Mouse (Mus musculus): Measurements from ENCODE around the gene Afap1l2. TPM values are rescaled to one million over a fixed set of nuclear protein-coding genes. Genes with fewer than 3 reads are reported as not detected.

Gene Afap1l2
- total RNA-seq, 1 experiment, result 3.7 TPM

GRCm38 (mm10) chr19:57001926-57002325 is 6.1 kb downstream of the Afap1l2 start:
- no peaks in the 10 kb centered on the region for H3K9me3 ChIP-seq (ENCODE audit: control insufficient read depth, insufficient read depth, low read depth, low read length)
- no peak for DNase-seq (ENCODE audit: low read depth, low spot score)
- in situ Hi-C loops (cut with MboI; ENCODE audit: low sequenced_read_pairs in 2 of 2, unreplicated experiment in 2 of 2), result no loop called here
- H3K4me3 ChIP-seq (ENCODE audit: insufficient read depth in 1 of 2, low read depth in 1 of 2, low read length in 2 of 2, poor library complexity in 1 of 2, severe bottlenecking in 1 of 2), result no peak overlapping the region
- TF ChIP-seq HCFC1 (IDR thresholded peaks at IDR 0.05; ENCODE audit: borderline replicate concordance, insufficient read depth, low read length) (no peak), CHD2 (IDR thresholded peaks at IDR 0.05; ENCODE audit: low read depth, low read length) (no peak), ZNF384 (IDR thresholded peaks at IDR 0.05; ENCODE audit: low read depth, low read length) (no peak), MAFK (IDR thresholded peaks at IDR 0.05; ENCODE audit: insufficient read depth, low read depth, low read length) (no peak), ZC3H11A (IDR thresholded peaks at IDR 0.05; ENCODE audit: borderline replicate concordance, low read depth, low read length) (no peak)
- no peak overlapping the region for H3K27ac ChIP-seq (ENCODE audit: insufficient read depth, low read depth, low read length, poor library complexity, severe bottlenecking)
- H3K36me3 ChIP-seq (ENCODE audit: control insufficient read depth, insufficient read depth, low read length, poor library complexity, severe bottlenecking), result no peaks in the 10 kb centered on the region
- peaks cover 0 to 8% of the 10 kb centered on the region in 2 experiments; a peak in 2 of 4 replicates for H3K4me1 ChIP-seq (ENCODE audit: control insufficient read depth in 2 of 2, insufficient read depth in 2 of 2, low read length in 2 of 2, poor library complexity in 1 of 2)
- H3K9ac ChIP-seq (ENCODE audit: insufficient read depth, low read depth, low read length, poor library complexity, severe bottlenecking), result no peak overlapping the region

GRCm38 (mm10) chr19:57000592-57000991 is 7.4 kb downstream of the Afap1l2 start:
- no peak overlapping the region for H3K27ac ChIP-seq (ENCODE audit: insufficient read depth, low read depth, low read length, poor library complexity, severe bottlenecking)
- DNase-seq (ENCODE audit: low read depth, low spot score), result no peak
- H3K4me1 ChIP-seq (ENCODE audit: control insufficient read depth in 2 of 2, insufficient read depth in 2 of 2, low read length in 2 of 2, poor library complexity in 1 of 2), result peaks cover 0 to 10% of the 10 kb centered on the region in 2 experiments; a peak in 2 of 4 replicates
- H3K36me3 ChIP-seq (ENCODE audit: control insufficient read depth, insufficient read depth, low read length, poor library complexity, severe bottlenecking), result no peaks in the 10 kb centered on the region
- no peak overlapping the region for H3K9ac ChIP-seq (ENCODE audit: insufficient read depth, low read depth, low read length, poor library complexity, severe bottlenecking)
- no peak overlapping the region for H3K4me3 ChIP-seq (ENCODE audit: insufficient read depth in 1 of 2, low read depth in 1 of 2, low read length in 2 of 2, poor library complexity in 1 of 2, severe bottlenecking in 1 of 2)
- in situ Hi-C loops (cut with MboI; ENCODE audit: low sequenced_read_pairs in 2 of 2, unreplicated experiment in 2 of 2), result no loop called here
- H3K9me3 ChIP-seq (ENCODE audit: control insufficient read depth, insufficient read depth, low read depth, low read length), result no peaks in the 10 kb centered on the region
- no peak for TF ChIP-seq MAFK (IDR thresholded peaks at IDR 0.05; ENCODE audit: insufficient read depth, low read depth, low read length)

- in situ Hi-C loops (cut with MboI; ENCODE audit: low sequenced_read_pairs in 2 of 2, unreplicated experiment in 2 of 2), result no loop called here
- H3K4me1 ChIP-seq (ENCODE audit: control insufficient read depth in 2 of 2, insufficient read depth in 2 of 2, low read length in 2 of 2, poor library complexity in 1 of 2), result peaks cover 0 to 10% of the 10 kb centered on the region in 2 experiments; a peak in 2 of 4 replicates
- no peaks in the 10 kb centered on the region for H3K36me3 ChIP-seq (ENCODE audit: control insufficient read depth, insufficient read depth, low read length, poor library complexity, severe bottlenecking)
- no peak overlapping the region for H3K27ac ChIP-seq (ENCODE audit: insufficient read depth, low read depth, low read length, poor library complexity, severe bottlenecking)
- no peaks in the 10 kb centered on the region for H3K9me3 ChIP-seq (ENCODE audit: control insufficient read depth, insufficient read depth, low read depth, low read length)
- TF ChIP-seq ZC3H11A (IDR thresholded peaks at IDR 0.05; ENCODE audit: borderline replicate concordance, low read depth, low read length), result no peak
- no peak for TF ChIP-seq MAFK (IDR thresholded peaks at IDR 0.05; ENCODE audit: insufficient read depth, low read depth, low read length)
- TF ChIP-seq ZNF384 (IDR thresholded peaks at IDR 0.05; ENCODE audit: low read depth, low read length), result no peak
- TF ChIP-seq CHD2 (IDR thresholded peaks at IDR 0.05; ENCODE audit: low read depth, low read length), result no peak
- TF ChIP-seq HCFC1 (IDR thresholded peaks at IDR 0.05; ENCODE audit: borderline replicate concordance, insufficient read depth, low read length), result no peak
- H3K9ac ChIP-seq (ENCODE audit: insufficient read depth, low read depth, low read length, poor library complexity, severe bottlenecking), result no peak overlapping the region
- no peak for DNase-seq (ENCODE audit: low read depth, low spot score)
- H3K4me3 ChIP-seq (ENCODE audit: insufficient read depth in 1 of 2, low read depth in 1 of 2, low read length in 2 of 2, poor library complexity in 1 of 2, severe bottlenecking in 1 of 2), result no peak overlapping the region
Measured at GRCm38 (mm10) chr19:56999781-57000180, 8.2 kb downstream of the Afap1l2 start.

GRCm38 (mm10) chr19:56998910-56999309 is 9.1 kb downstream of the Afap1l2 start:
- Histone ChIP-seq H3K4me3 (ENCODE audit: insufficient read depth in 1 of 2, low read depth in 1 of 2, low read length in 2 of 2, poor library complexity in 1 of 2, severe bottlenecking in 1 of 2) (no peak overlapping the region), H3K9ac (ENCODE audit: insufficient read depth, low read depth, low read length, poor library complexity, severe bottlenecking) (no peak overlapping the region), H3K27ac (ENCODE audit: insufficient read depth, low read depth, low read length, poor library complexity, severe bottlenecking) (no peak overlapping the region), H3K9me3 (ENCODE audit: control insufficient read depth, insufficient read depth, low read depth, low read length) (no peaks in the 10 kb centered on the region), H3K36me3 (ENCODE audit: control insufficient read depth, insufficient read depth, low read length, poor library complexity, severe bottlenecking) (no peaks in the 10 kb centered on the region), H3K4me1 (ENCODE audit: control insufficient read depth in 2 of 2, insufficient read depth in 2 of 2, low read length in 2 of 2, poor library complexity in 1 of 2) (peaks cover 0 to 10% of the 10 kb centered on the region in 2 experiments; a peak in 2 of 4 replicates)
- no peak for TF ChIP-seq ZC3H11A (IDR thresholded peaks at IDR 0.05; ENCODE audit: borderline replicate concordance, low read depth, low read length)
- TF ChIP-seq MAFK (IDR thresholded peaks at IDR 0.05; ENCODE audit: insufficient read depth, low read depth, low read length), result no peak
- TF ChIP-seq ZNF384 (IDR thresholded peaks at IDR 0.05; ENCODE audit: low read depth, low read length), result no peak
- TF ChIP-seq CHD2 (IDR thresholded peaks at IDR 0.05; ENCODE audit: low read depth, low read length), result no peak
- no peak for TF ChIP-seq HCFC1 (IDR thresholded peaks at IDR 0.05; ENCODE audit: borderline replicate concordance, insufficient read depth, low read length)
- DNase-seq (ENCODE audit: low read depth, low spot score), result no peak
- in situ Hi-C loops (cut with MboI; ENCODE audit: low sequenced_read_pairs in 2 of 2, unreplicated experiment in 2 of 2), result no loop called here

GRCm38 (mm10) chr19:56998331-56998730 is 9.7 kb downstream of the Afap1l2 start:
- in situ Hi-C loops (cut with MboI; ENCODE audit: low sequenced_read_pairs in 2 of 2, unreplicated experiment in 2 of 2), result no loop called here
- DNase-seq (ENCODE audit: low read depth, low spot score), result no peak
- Histone ChIP-seq H3K36me3 (ENCODE audit: control insufficient read depth, insufficient read depth, low read length, poor library complexity, severe bottlenecking) (no peaks in the 10 kb centered on the region), H3K27ac (ENCODE audit: insufficient read depth, low read depth, low read length, poor library complexity, severe bottlenecking) (no peak overlapping the region), H3K9me3 (ENCODE audit: control insufficient read depth, insufficient read depth, low read depth, low read length) (no peaks in the 10 kb centered on the region), H3K9ac (ENCODE audit: insufficient read depth, low read depth, low read length, poor library complexity, severe bottlenecking) (no peak overlapping the region), H3K4me3 (ENCODE audit: insufficient read depth in 1 of 2, low read depth in 1 of 2, low read length in 2 of 2, poor library complexity in 1 of 2, severe bottlenecking in 1 of 2) (no peak overlapping the region), H3K4me1 (ENCODE audit: control insufficient read depth in 2 of 2, insufficient read depth in 2 of 2, low read length in 2 of 2, poor library complexity in 1 of 2) (peaks cover 0 to 10% of the 10 kb centered on the region in 2 experiments; a peak in 2 of 4 replicates)
- TF ChIP-seq HCFC1 (IDR thresholded peaks at IDR 0.05; ENCODE audit: borderline replicate concordance, insufficient read depth, low read length), result no peak
- TF ChIP-seq ZC3H11A (IDR thresholded peaks at IDR 0.05; ENCODE audit: borderline replicate concordance, low read depth, low read length), result no peak
- no peak for TF ChIP-seq MAFK (IDR thresholded peaks at IDR 0.05; ENCODE audit: insufficient read depth, low read depth, low read length)
- no peak for TF ChIP-seq CHD2 (IDR thresholded peaks at IDR 0.05; ENCODE audit: low read depth, low read length)
- TF ChIP-seq ZNF384 (IDR thresholded peaks at IDR 0.05; ENCODE audit: low read depth, low read length), result no peak
